ENCODE assay signal across 17 mouse cellular contexts in genomic region chr13:43754455-43755128, GRCm38 (mm10).
"Had no signal": no experiment of that assay in that cellular context is flagged by ENCODE, and none has a peak within 500 bp of the region (broad histone marks: within the 10 kb centered on the region; RNA-seq: fewer than 3 reads in every experiment).

No protein-coding gene starts in this region.

- H3K9me3 ChIP-seq: lung, embryonic 15.5 days; midbrain, embryonic 13.5 days; midbrain, embryonic 15.5 days; neural tube, embryonic 12.5 days; stomach, embryonic 15.5 days had no signal

- H3K9ac ChIP-seq: lung, embryonic 15.5 days; midbrain, embryonic 13.5 days; midbrain, embryonic 15.5 days; neural tube, embryonic 12.5 days; stomach, embryonic 15.5 days had no signal

- H3K27me3 ChIP-seq: lung, embryonic 15.5 days; midbrain, embryonic 15.5 days; neural tube, embryonic 12.5 days; stomach, embryonic 15.5 days had no signal

- H3K4me3 ChIP-seq: lung, embryonic 15.5 days; megakaryocyte, embryonic 14.5 days; midbrain, embryonic 13.5 days; midbrain, embryonic 15.5 days; neural tube, embryonic 12.5 days; stomach, embryonic 15.5 days had no signal

- DNase-seq: lung, adult 2 months; lung, postnatal 14 days; lung, postnatal 36 days; right cerebral cortex, postnatal 14 days; thymus, adult 2 months; thymus, postnatal 25 days; thymus, postnatal 4 days had no signal

- ATAC-seq: lung, postnatal 0 days; midbrain, embryonic 13.5 days; midbrain, embryonic 15.5 days had no signal

- H3K36me3 ChIP-seq: lung, embryonic 15.5 days; midbrain, embryonic 13.5 days; midbrain, embryonic 15.5 days; neural tube, embryonic 12.5 days; stomach, embryonic 15.5 days had no signal

- H3K4me1 ChIP-seq: lung, embryonic 15.5 days; megakaryocyte, embryonic 14.5 days; neural tube, embryonic 12.5 days; stomach, embryonic 15.5 days had no signal

- H3K4me2 ChIP-seq: lung, embryonic 15.5 days; midbrain, embryonic 11.5 days; midbrain, embryonic 13.5 days; midbrain, embryonic 15.5 days; neural tube, embryonic 12.5 days; stomach, embryonic 15.5 days had no signal

- H3K27ac ChIP-seq: lung, embryonic 15.5 days; macrophage; midbrain, embryonic 13.5 days; midbrain, embryonic 15.5 days; neural tube, embryonic 12.5 days; stomach, embryonic 15.5 days; stomach, postnatal 0 days had no signal
